Mouse (Mus musculus) ovary, postnatal 10 days (tissue): ENCODE measurements around the gene Dlx5.

ENCODE experiments used
- DNase-seq: peaks from one replicate; pipeline ENCODE4 v3.0.0; 2022; ENCODE audit warnings: low spot score

The Dlx5 gene

DNA sequence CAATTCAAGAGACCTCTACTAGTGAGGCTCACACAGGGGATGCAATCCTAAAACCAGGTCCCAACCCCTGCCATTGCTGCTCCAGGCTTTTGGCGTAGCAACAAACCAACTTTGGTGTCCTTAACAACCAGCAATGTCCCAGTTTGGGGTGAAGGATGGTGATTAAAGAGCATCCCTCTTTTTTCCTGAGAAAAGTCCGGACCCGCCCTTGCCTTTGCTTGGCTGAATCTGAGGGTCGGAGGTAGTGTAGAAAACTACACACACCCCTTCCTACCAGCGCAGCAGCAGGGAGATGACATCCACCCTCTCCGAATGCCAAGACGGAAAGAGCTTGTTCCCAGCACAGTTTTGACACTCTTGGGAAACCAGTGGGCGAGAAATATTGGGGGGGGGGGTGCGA, 6.2 kb downstream of the Dlx5 start:
- no peak for DNase-seq

- no peak for DNase-seq
Measured at GRCm38 (mm10) chr6:6875136-6875535, 6.7 kb downstream of the Dlx5 start.

- DNase-seq, result no peak
Measured at GRCm38 (mm10) chr6:6874073-6874771, 7.7 kb downstream of the Dlx5 start.

DNA sequence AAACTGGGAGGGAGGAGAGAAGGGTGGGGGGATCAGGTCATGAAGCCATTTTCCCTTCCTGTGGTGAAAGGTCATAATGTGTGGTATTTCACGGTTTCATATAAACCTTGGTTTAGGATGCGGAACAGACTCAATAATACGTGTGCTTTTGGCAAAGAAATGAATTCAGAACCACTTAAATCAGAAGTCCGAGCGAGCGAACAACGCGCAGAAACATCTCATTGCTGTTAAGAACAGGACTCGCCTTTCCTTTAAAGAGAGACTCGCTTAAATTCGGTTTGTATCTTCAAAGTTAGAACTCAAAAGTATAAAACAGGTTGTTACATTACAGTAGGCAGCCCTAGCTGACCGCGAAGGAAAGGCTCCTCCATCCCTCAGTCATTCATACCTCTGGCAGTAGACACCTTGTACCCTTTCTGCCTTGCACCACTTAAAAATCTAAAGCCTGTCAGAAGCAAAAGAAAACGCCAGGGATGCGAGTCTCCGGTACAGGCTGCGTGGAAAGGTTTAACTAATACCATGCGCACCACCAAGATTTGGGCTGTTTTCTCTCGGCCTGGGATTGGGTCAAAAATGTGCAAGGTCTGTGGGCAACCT, 8.3 kb downstream of the Dlx5 start:
- no peak for DNase-seq

DNA sequence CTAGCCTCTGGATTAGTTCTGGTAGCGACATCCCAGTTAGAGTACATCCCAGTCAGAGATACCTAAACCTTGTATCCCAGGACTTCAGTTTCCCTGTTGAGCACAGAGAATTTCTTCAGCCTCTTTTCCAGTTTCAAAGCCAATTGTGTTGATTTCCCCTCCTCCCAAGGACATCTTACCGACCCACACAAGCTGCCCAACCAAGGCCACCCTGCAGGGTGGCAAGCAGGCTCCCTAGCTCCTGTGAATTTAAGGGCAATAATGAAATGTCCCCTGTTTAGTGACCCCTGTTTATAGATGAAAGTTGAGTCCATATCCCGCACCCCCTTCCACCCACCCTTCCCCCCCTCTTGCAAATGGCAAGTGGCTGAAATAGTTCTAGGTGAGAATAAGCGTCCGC, 9.0 kb downstream of the Dlx5 start:
- DNase-seq, result no peak

GRCm38 (mm10) chr6:6871692-6872091, 10.2 kb downstream of the Dlx5 start:
- DNase-seq, result no peak

GRCm38 (mm10) chr6:6870876-6871420, 10.9 kb downstream of the Dlx5 start:
- no peak for DNase-seq

DNA sequence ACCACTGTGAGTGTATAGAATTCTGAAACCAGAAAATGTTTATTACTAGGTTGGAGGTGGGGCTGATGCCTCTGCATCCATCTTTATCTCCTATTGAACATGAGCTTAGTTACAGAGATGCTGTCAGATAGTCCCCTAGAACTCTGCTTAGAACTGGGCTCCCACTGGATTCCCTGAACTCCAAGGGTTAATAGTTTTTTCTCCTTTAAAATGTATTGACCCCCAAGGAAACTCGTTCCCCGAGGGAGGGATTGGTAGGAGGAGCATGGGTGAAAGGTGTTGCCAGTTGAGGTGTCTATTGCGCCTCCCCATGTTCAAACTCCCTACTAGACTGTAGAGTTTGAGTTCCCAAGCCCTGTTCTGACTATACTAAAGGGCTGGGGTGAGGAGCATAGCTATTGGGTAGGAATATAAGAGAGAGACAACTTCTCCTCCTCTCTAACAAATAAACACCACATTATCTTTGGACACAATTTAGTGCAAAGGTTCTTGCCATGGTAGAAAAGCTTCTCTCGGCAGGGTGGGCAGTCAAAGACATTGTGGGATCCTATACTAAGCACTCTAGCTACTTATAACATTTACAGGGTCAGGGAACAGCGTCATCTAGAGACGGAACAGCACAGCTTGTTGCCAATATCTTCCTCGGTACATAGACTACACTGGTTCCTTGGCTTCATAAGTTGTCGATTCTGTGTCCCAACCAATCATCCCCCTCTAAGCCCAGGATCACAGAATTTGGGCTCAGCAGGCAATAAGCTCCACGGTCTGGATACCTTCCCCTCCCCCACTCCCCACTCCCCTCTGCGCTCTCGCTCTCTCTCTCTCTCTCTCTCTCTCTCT, 11.7 kb downstream of the Dlx5 start:
- DNase-seq, result no peak

- DNase-seq, result no peak
Measured at GRCm38 (mm10) chr6:6869041-6869685, 12.7 kb downstream of the Dlx5 start.

- DNase-seq, result no peak
Measured at GRCm38 (mm10) chr6:6867031-6867430, 14.9 kb downstream of the Dlx5 start.

DNA sequence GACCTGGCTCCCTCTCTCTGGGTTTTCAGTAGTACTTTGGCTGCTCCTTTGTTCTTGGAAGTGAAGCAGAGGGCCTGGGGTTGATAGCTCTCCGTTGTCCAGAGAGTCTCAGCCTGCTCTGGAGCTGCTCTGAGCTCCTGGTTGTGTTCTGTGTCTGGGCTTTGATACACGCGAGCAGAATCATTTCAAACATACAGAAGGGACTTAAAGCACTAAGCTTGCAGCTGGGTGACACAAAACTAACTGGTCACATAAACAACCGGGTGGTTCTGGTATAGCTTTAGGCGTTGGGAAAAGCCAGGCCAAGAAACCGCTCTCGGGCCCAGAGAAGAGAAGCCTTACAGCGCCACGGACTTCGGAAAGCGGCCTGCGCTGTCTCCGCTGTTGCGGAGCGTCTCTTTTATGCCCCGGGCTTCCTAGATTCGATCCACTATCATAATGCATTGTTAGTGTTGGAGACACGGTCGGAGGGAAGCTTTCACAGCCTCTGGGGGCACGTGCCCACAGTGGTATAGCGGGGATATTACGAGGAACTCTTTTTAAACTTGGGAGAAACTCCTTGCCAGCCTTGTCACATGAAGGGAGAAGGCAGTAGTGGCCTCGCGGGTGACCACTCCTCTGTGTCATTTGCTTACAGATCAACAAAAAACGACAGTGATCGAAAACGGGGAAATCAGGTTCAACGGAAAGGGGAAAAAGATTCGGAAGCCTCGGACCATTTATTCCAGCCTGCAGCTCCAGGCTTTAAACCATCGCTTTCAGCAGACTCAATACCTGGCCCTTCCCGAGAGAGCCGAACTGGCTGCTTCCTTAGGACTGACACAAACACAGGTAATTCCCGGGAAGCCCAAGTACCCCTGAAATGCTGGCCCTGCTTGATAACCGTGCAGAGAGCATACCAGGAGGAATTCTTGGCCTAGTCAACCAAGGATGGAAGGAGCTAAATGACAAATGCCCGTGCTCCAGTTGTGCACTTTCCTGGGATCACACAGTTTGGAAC, 17.1 kb downstream of the Dlx5 start:
- DNase-seq, result no peak

- DNase-seq, result no peak
Measured at GRCm38 (mm10) chr6:6863955-6864354, 17.9 kb downstream of the Dlx5 start.

DNA sequence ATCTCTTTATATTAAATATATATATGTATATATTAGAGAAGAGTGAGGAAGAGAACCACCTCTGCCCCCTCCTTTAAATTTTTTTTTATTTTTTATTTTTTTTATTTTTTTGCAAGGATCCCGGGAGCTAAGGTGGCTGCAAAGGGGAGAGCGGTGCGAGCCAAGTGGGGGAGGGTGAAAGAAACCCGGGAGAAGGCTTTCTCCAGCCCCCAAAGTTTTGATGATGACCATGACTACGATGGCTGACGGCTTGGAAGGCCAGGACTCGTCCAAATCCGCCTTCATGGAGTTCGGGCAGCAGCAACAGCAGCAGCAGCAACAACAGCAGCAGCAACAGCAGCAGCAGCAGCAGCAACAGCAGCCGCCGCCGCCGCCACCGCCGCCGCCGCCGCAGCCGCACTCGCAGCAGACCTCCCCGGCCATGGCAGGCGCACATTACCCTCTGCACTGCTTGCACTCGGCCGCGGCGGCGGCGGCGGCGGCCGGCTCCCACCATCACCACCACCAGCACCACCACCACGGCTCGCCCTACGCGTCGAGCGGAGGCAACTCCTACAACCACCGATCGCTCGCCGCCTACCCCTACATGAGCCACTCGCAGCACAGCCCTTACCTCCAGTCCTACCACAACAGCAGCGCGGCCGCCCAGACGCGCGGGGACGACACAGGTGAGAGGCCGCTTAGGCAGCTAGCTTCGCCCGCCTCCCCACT, 18.6 kb downstream of the Dlx5 start, which contains the start of gene Dlx6:
Gene Dlx6 (plus strand): TSS at position 175 of the 711 bp plus-strand sequence.
- no peak for DNase-seq

GRCm38 (mm10) chr6:6862611-6863010, 19.3 kb downstream of the Dlx5 start:
- DNase-seq, result no peak

GRCm38 (mm10) chr6:6861798-6862428, 20.0 kb downstream of the Dlx5 start:
- DNase-seq, result no peak

DNA sequence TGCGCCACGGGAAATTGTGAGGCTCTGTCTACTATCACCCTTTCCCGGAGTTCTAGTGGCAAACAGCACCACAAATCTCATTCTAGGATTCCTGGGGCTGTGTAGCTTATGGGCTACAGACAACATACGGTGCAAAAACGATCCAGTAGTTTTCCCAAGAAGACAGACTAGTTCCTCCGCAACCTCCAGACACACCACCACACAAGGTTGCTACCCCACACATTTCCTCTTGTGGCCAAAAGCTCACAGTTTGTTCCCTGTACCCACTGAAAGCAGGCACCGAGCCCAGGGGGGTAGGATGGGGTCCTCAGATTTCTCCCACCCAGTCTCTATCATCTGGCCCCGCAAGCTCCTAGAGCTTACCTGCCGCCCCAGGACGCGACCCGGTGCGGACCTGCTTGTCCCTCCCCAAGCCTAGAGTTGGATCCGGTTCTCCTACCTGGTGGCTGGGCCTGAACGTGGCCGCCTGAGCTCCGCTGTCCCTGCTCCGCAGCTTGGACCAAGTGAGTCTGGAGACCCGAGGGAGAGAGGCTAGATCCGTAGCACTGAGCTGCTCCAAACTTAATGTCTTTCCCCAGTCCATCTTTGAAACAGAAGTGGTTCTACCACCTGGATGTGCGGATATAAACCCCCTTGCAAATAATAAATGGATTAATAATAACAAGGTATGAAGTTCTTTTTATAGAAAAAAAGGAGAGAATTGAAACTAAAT, 20.6 kb downstream of the Dlx5 start:
- no peak for DNase-seq

- no peak for DNase-seq
Measured at GRCm38 (mm10) chr6:6860411-6861085, 21.3 kb downstream of the Dlx5 start.

- no peak for DNase-seq
Measured at GRCm38 (mm10) chr6:6859950-6860410, 21.9 kb downstream of the Dlx5 start.
